Mouse (Mus musculus) central nervous system, embryonic 18 days (tissue): ENCODE measurements around the gene Mss51. TPM values are rescaled to one million over a fixed set of nuclear protein-coding genes. Genes with fewer than 3 reads are reported as not detected.

Experiments used
- polyA plus RNA-seq: library from polyadenylated mRNA; depleted of rRNA; stranded (reverse); fragments of >200 nt; gene quantifications from 2 replicates; pipeline ENCODE4 v1.2.3, GENCODE M21; 2012; rRNA removed

Mss51 gene
- polyA plus RNA-seq: 1.1 and 1.2 TPM in 2 replicates

GRCm38 (mm10) chr14:20496603-20497002 is at the start of gene Mss51:
Gene Mss51, minus strand, starts transcription at chr14:20496901.

GRCm38 (mm10) chr14:20546415-20546814 is 49.7 kb upstream of the Mss51 start, which contains the start of gene Ppp3cb:
Gene Ppp3cb, minus strand, starts transcription at chr14:20546573.

GRCm38 (mm10) chr14:20479291-20480194 is 17.2 kb downstream of the Mss51 start, which contains the start of gene Anxa7:
Gene Anxa7, minus strand, starts transcription at chr14:20480133.

GRCm38 (mm10) chr14:20451765-20452331 is 44.9 kb downstream of the Mss51 start, which contains the start of gene Cfap70:
Gene Cfap70, minus strand, starts transcription at chr14:20452226.

Other genes with a start within 250 kb of the Mss51 start
- not detected in 2 replicates for gene Kcnk16, start 227.7 kb downstream of the Mss51 start, polyA plus RNA-seq
- 21.6 and 25.3 TPM in 2 replicates for gene Nudt13, start 202.2 kb downstream of the Mss51 start, polyA plus RNA-seq
- 34.0 and 35.8 TPM in 2 replicates for gene Ecd, start 148.8 kb downstream of the Mss51 start, polyA plus RNA-seq
- 53.0 and 54.0 TPM in 2 replicates for gene Fam149b, start 148.7 kb downstream of the Mss51 start, polyA plus RNA-seq
- 96.5 and 99.4 TPM in 2 replicates for gene Dnajc9, start 108.0 kb downstream of the Mss51 start, polyA plus RNA-seq
- 40.9 and 49.2 TPM in 2 replicates for gene Mrps16, start 103.3 kb downstream of the Mss51 start, polyA plus RNA-seq
- 1.0 and 1.7 TPM in 2 replicates for gene Cfap70, start 44.7 kb downstream of the Mss51 start, polyA plus RNA-seq
- gene Anxa7, start 16.8 kb downstream of the Mss51 start, polyA plus RNA-seq: 36.4 and 39.5 TPM in 2 replicates
- 155 and 157 TPM in 2 replicates for gene Ppp3cb, start 49.7 kb upstream of the Mss51 start, polyA plus RNA-seq
- gene Usp54, start 144.2 kb upstream of the Mss51 start, polyA plus RNA-seq: 24.4 and 27.1 TPM in 2 replicates
- 0.39 and 7.4 TPM in 2 replicates for gene Myoz1, start 159.6 kb upstream of the Mss51 start, polyA plus RNA-seq
- gene Synpo2l, start 171.5 kb upstream of the Mss51 start, polyA plus RNA-seq: 0.09 and 1.5 TPM in 2 replicates
- gene Sec24c, start 177.4 kb upstream of the Mss51 start, polyA plus RNA-seq: 118 and 135 TPM in 2 replicates
- 21.2 and 22.4 TPM in 2 replicates for gene Fut11, start 198.1 kb upstream of the Mss51 start, polyA plus RNA-seq
- gene Chchd1, start 206.1 kb upstream of the Mss51 start, polyA plus RNA-seq: 134 and 156 TPM in 2 replicates
- 167 and 183 TPM in 2 replicates for gene Zswim8, start 210.7 kb upstream of the Mss51 start, polyA plus RNA-seq
- 29.6 and 29.8 TPM in 2 replicates for gene Ndst2, start 237.7 kb upstream of the Mss51 start, polyA plus RNA-seq